Mouse (Mus musculus) forebrain, embryonic 15.5 days (tissue): ENCODE measurements around the gene Zfp821. TPM values are rescaled to one million over a fixed set of nuclear protein-coding genes. Genes with fewer than 3 reads are reported as not detected.

Experiments
- ATAC-seq: fragments of 200-750 bp; cut with Nextera tagmentation; replicated peaks from 2 replicates; pipeline ENCODE4 v1.8.0; 2017; ENCODE audit warnings: mild to moderate bottlenecking, moderate TSS enrichment, moderate library complexity
- H3K27ac ChIP-seq: fragments of 300-500 bp; sonication (generic); replicated peaks from 2 replicates; pipeline ENCODE4 v1.5.1; 2015; ENCODE audit warnings: mild to moderate bottlenecking, inconsistent platforms
- H3K27me3 ChIP-seq: fragments of 300-500 bp; sonication (generic); 2 replicates; pipeline ENCODE4 v1.6.1; 2015; ENCODE audit warnings: inconsistent platforms
- H3K36me3 ChIP-seq: fragments of 300-500 bp; sonication (generic); 2 replicates; pipeline ENCODE4 v1.6.1; 2015; ENCODE audit warnings: mild to moderate bottlenecking, inconsistent platforms
- H3K4me1 ChIP-seq: fragments of 300-500 bp; sonication (generic); 2 replicates; pipeline ENCODE4 v1.6.1; 2015; ENCODE audit warnings: inconsistent platforms
- H3K4me2 ChIP-seq: fragments of 300-500 bp; sonication (generic); replicated peaks from 2 replicates; pipeline ENCODE4 v1.6.1; 2015; ENCODE audit warnings: mild to moderate bottlenecking, inconsistent platforms
- H3K4me3 ChIP-seq: fragments of 300-500 bp; sonication (generic); 2 replicates; pipeline ENCODE4 v1.5.1; 2015; ENCODE audit warnings: mild to moderate bottlenecking, inconsistent platforms
- H3K9ac ChIP-seq: fragments of 300-500 bp; sonication (generic); replicated peaks from 2 replicates; pipeline ENCODE4 v1.6.1; 2015; ENCODE audit warnings: mild to moderate bottlenecking, inconsistent platforms
- H3K9me3 ChIP-seq: fragments of 300-500 bp; sonication (generic); 2 replicates; pipeline ENCODE4 v1.6.1; 2016; ENCODE audit warnings: inconsistent platforms
- WGBS: fragments of 180-500 bp; shearing (Covaris S2); methylation state at CpG from one replicate; pipeline ENCODE4 v1.1.7; 2015; ENCODE audit warnings: mixed read lengths; 5-methylcytosine and 5-hydroxymethylcytosine counted together
- polyA plus RNA-seq: library from polyadenylated mRNA; unstranded; fragments of >200 nt; fragmentation: Nextera tagmentation; extraction: Ambion mirVana; gene quantifications from 2 replicates; pipeline ENCODE4 v1.2.1, GENCODE M21; 2015

Gene Zfp821
- 85.6 and 94.3 TPM in 2 replicates for polyA plus RNA-seq

GRCm38 (mm10) chr8:109705320-109706075, at the start of gene Zfp821:
Zfp821 (plus strand) TSS chr8:109705546.
- peak within 1 kb of the TSS; percentile 92 for H3K4me3 ChIP-seq
- H3K4me2 ChIP-seq: peak within 1 kb of the TSS; percentile 89
- H3K27ac ChIP-seq: peak within 1 kb of the TSS; percentile 98
- H3K27me3 ChIP-seq: no peaks in the 10 kb centered on the region
- peak; percentile 87 for ATAC-seq
- no peaks in the 10 kb centered on the region for H3K9me3 ChIP-seq
- H3K4me1 ChIP-seq: peaks cover 35% of the 10 kb centered on the region
- 1% methylated on average over 76 of the region's 100 CpGs for WGBS
- H3K36me3 ChIP-seq: peaks cover 27% of the 10 kb centered on the region
- H3K9ac ChIP-seq: peak within 1 kb of the TSS; percentile 98

- no peak overlapping the region for H3K4me2 ChIP-seq
- H3K4me3 ChIP-seq: no peak overlapping the region
- no peak for ATAC-seq
- 90% methylated on average over 3 of the region's 3 CpGs for WGBS
- no peaks in the 10 kb centered on the region for H3K27me3 ChIP-seq
- H3K27ac ChIP-seq: no peak overlapping the region
- H3K9me3 ChIP-seq: no peaks in the 10 kb centered on the region
- no peaks in the 10 kb centered on the region for H3K36me3 ChIP-seq
- no peaks in the 10 kb centered on the region for H3K4me1 ChIP-seq
- no peak overlapping the region for H3K9ac ChIP-seq
These were observed 48.5 kb upstream of the Zfp821 start for GRCm38 (mm10) chr8:109656860-109657259.

- H3K36me3 ChIP-seq: peaks cover 1% of the 10 kb centered on the region; the same call in 1 of the 2 replicates
- no peak for ATAC-seq
- no peak overlapping the region for H3K4me2 ChIP-seq
- no peaks in the 10 kb centered on the region for H3K9me3 ChIP-seq
- H3K4me1 ChIP-seq: no peaks in the 10 kb centered on the region
- no peaks in the 10 kb centered on the region for H3K27me3 ChIP-seq
- no peak overlapping the region for H3K27ac ChIP-seq
- no peak overlapping the region for H3K4me3 ChIP-seq
- H3K9ac ChIP-seq: no peak overlapping the region
- 85% methylated on average over 3 of the region's 3 CpGs for WGBS
These were observed 43.0 kb upstream of the Zfp821 start for GRCm38 (mm10) chr8:109662328-109662727.

GRCm38 (mm10) chr8:109666616-109667015, 38.7 kb upstream of the Zfp821 start:
- Histone ChIP-seq H3K27ac (no peak overlapping the region), H3K4me2 (no peak overlapping the region), H3K9ac (no peak overlapping the region), H3K4me1 (no peaks in the 10 kb centered on the region), H3K27me3 (no peaks in the 10 kb centered on the region), H3K9me3 (no peaks in the 10 kb centered on the region), H3K4me3 (no peak overlapping the region), H3K36me3 (peaks cover 34% of the 10 kb centered on the region)
- no peak for ATAC-seq
- WGBS: 79% methylated on average over 5 of the region's 5 CpGs

- Histone ChIP-seq H3K36me3 (peaks cover 89% of the 10 kb centered on the region), H3K4me2 (no peak overlapping the region), H3K27ac (no peak overlapping the region), H3K27me3 (no peaks in the 10 kb centered on the region), H3K9ac (no peak overlapping the region), H3K4me3 (no peak overlapping the region), H3K4me1 (no peaks in the 10 kb centered on the region), H3K9me3 (no peaks in the 10 kb centered on the region)
- WGBS: 82% methylated on average over 5 of the region's 5 CpGs
- ATAC-seq: no peak
These were observed 32.7 kb upstream of the Zfp821 start for GRCm38 (mm10) chr8:109672656-109673055.

- Histone ChIP-seq H3K27ac (no peak overlapping the region), H3K4me1 (no peaks in the 10 kb centered on the region), H3K9ac (no peak overlapping the region), H3K4me2 (no peak overlapping the region), H3K27me3 (no peaks in the 10 kb centered on the region), H3K36me3 (peaks cover 92% of the 10 kb centered on the region), H3K9me3 (no peaks in the 10 kb centered on the region), H3K4me3 (no peak overlapping the region)
- 83% methylated on average over 2 of the region's 2 CpGs for WGBS
- ATAC-seq: no peak
These were observed 31.8 kb upstream of the Zfp821 start for GRCm38 (mm10) chr8:109673596-109673995.

- no peak for ATAC-seq
- Histone ChIP-seq H3K36me3 (peaks cover 93% of the 10 kb centered on the region), H3K4me3 (no peak overlapping the region), H3K9ac (no peak overlapping the region), H3K4me2 (no peak overlapping the region), H3K9me3 (no peaks in the 10 kb centered on the region), H3K27ac (no peak overlapping the region), H3K4me1 (no peaks in the 10 kb centered on the region), H3K27me3 (no peaks in the 10 kb centered on the region)
- 97% methylated on average over 9 of the region's 9 CpGs for WGBS
These were observed 29.3 kb upstream of the Zfp821 start for GRCm38 (mm10) chr8:109675896-109676643.

- no peak overlapping the region for H3K9ac ChIP-seq
- no peaks in the 10 kb centered on the region for H3K4me1 ChIP-seq
- no peak overlapping the region for H3K27ac ChIP-seq
- H3K27me3 ChIP-seq: no peaks in the 10 kb centered on the region
- ATAC-seq: no peak
- no peak overlapping the region for H3K4me3 ChIP-seq
- no peak overlapping the region for H3K4me2 ChIP-seq
- 84% methylated on average over 3 of the region's 3 CpGs for WGBS
- H3K36me3 ChIP-seq: peaks cover 62% of the 10 kb centered on the region
- H3K9me3 ChIP-seq: no peaks in the 10 kb centered on the region
These were observed 23.8 kb upstream of the Zfp821 start for GRCm38 (mm10) chr8:109681535-109681934.

GRCm38 (mm10) chr8:109682120-109682519, 23.2 kb upstream of the Zfp821 start:
- H3K4me2 ChIP-seq: no peak overlapping the region
- no peaks in the 10 kb centered on the region for H3K4me1 ChIP-seq
- no peaks in the 10 kb centered on the region for H3K27me3 ChIP-seq
- no peak overlapping the region for H3K4me3 ChIP-seq
- peaks cover 56% of the 10 kb centered on the region for H3K36me3 ChIP-seq
- H3K27ac ChIP-seq: no peak overlapping the region
- WGBS: 95% methylated on average over 5 of the region's 5 CpGs
- H3K9me3 ChIP-seq: no peaks in the 10 kb centered on the region
- ATAC-seq: no peak
- H3K9ac ChIP-seq: no peak overlapping the region

GRCm38 (mm10) chr8:109687248-109687647, 18.1 kb upstream of the Zfp821 start:
- Histone ChIP-seq H3K27me3 (no peaks in the 10 kb centered on the region), H3K4me2 (no peak overlapping the region), H3K36me3 (peaks cover 11% of the 10 kb centered on the region), H3K9ac (no peak overlapping the region), H3K4me1 (peaks cover 20% of the 10 kb centered on the region), H3K9me3 (no peaks in the 10 kb centered on the region), H3K27ac (no peak overlapping the region), H3K4me3 (no peak overlapping the region)
- ATAC-seq: no peak
- WGBS: 94% methylated on average over 5 of the region's 5 CpGs

GRCm38 (mm10) chr8:109691769-109692168, 13.6 kb upstream of the Zfp821 start:
- 47% methylated on average over 5 of the region's 5 CpGs for WGBS
- no peaks in the 10 kb centered on the region for H3K36me3 ChIP-seq
- peak overlapping the region; percentile 86 for H3K4me3 ChIP-seq
- H3K27ac ChIP-seq: 0 out of 2 replicates have a peak overlapping the region, but pooled peaks have one; percentile 45
- ATAC-seq: no peak
- H3K27me3 ChIP-seq: no peaks in the 10 kb centered on the region
- H3K4me2 ChIP-seq: peak overlapping the region; percentile 59
- H3K9ac ChIP-seq: peak overlapping the region; percentile 97
- H3K9me3 ChIP-seq: no peaks in the 10 kb centered on the region
- peaks cover 28% of the 10 kb centered on the region for H3K4me1 ChIP-seq

GRCm38 (mm10) chr8:109692443-109693145, 12.8 kb upstream of the Zfp821 start:
- Histone ChIP-seq H3K36me3 (no peaks in the 10 kb centered on the region), H3K4me1 (peaks cover 28% of the 10 kb centered on the region), H3K9ac (peak overlapping the region; percentile 97), H3K4me3 (peak overlapping the region; percentile 86), H3K9me3 (no peaks in the 10 kb centered on the region), H3K4me2 (peak overlapping the region; percentile 59), H3K27ac (peak overlapping the region; percentile 81), H3K27me3 (no peaks in the 10 kb centered on the region)
- ATAC-seq: peak; percentile 74
- WGBS: under 1% methylated on average over 38 of the region's 38 CpGs
